Comparison of ENCODE assay signal across 16 mouse cellular contexts in the genomic region with DNA sequence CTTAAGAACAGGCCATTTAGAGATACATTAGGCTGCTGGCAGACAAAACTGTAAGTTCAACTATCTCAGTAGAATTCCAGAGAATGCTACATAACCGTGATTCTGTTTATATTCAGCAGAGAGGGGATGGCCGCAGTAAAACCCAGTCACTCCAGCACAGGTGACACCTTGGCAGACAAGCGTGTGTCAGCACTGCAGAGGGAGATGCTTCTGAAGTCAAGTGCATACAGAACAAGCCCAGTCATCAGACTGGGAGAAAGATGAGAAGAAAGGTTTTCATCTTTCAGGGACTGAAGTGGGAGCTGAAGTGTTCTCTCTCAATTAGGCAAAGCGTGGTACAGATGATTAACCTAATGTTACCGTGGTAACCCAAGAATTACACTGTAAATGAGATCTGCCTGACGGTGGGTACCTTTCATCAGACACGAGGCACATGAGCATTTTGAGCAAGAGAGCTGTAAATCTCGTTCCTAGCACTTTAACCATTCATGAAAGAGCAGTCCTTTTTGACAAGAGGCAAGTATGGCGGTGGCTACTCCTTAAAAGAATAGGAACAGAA.
"Had no signal": no experiment of that assay in that cellular context is flagged by ENCODE, and none has a peak within 500 bp of the region (broad histone marks: within the 10 kb centered on the region; RNA-seq: fewer than 3 reads in every experiment).

No protein-coding gene starts in this region.

- H3K9me3 ChIP-seq: kidney, embryonic 15.5 days; limb, embryonic 10.5 days; liver, embryonic 15.5 days; neural tube, embryonic 13.5 days; stomach, embryonic 15.5 days had no signal

- H3K27me3 ChIP-seq: kidney, embryonic 15.5 days; liver, embryonic 15.5 days; stomach, embryonic 15.5 days had no signal

- H3K4me1 ChIP-seq: kidney, embryonic 15.5 days; limb, embryonic 10.5 days; liver, embryonic 15.5 days; stomach, embryonic 15.5 days had no signal

- DNase-seq: kidney, postnatal 14 days; lung, embryonic 14.5 days; lung, postnatal 10 days; lung, postnatal 4 days; retina, postnatal 1 day; right cerebral cortex, postnatal 14 days; thymus, adult 2 months; thymus, postnatal 25 days had no signal

- H3K9ac ChIP-seq: kidney, embryonic 15.5 days; liver, embryonic 15.5 days; lung, embryonic 14.5 days; neural tube, embryonic 13.5 days; stomach, embryonic 15.5 days had no signal

- H3K36me3 ChIP-seq: kidney, embryonic 15.5 days; limb, embryonic 10.5 days; liver, embryonic 15.5 days; neural tube, embryonic 13.5 days; stomach, embryonic 15.5 days had no signal

- H3K4me2 ChIP-seq: kidney, embryonic 15.5 days; liver, embryonic 11.5 days; liver, embryonic 15.5 days; lung, embryonic 14.5 days; midbrain, embryonic 11.5 days; neural tube, embryonic 13.5 days; stomach, embryonic 15.5 days had no signal

- H3K27ac ChIP-seq: kidney, embryonic 15.5 days; left cerebral cortex, adult 2 months; limb, embryonic 10.5 days; liver, embryonic 15.5 days; neural tube, embryonic 13.5 days; stomach, embryonic 15.5 days had no signal

- H3K4me3 ChIP-seq: kidney, embryonic 15.5 days; left cerebral cortex, adult 2 months; limb, embryonic 10.5 days; liver, embryonic 15.5 days; neural tube, embryonic 13.5 days; stomach, embryonic 15.5 days had no signal
